Mouse (Mus musculus) heart, embryonic 10.5 days (tissue): ENCODE measurements around the gene Kcnj12. TPM values are rescaled to one million over a fixed set of nuclear protein-coding genes. Genes with fewer than 3 reads are reported as not detected.
A peak's percentile ranks its signal among the peaks of the same experiment; 100 is the strongest.

Experiments used
- DNase-seq: peaks from one replicate; pipeline ENCODE4 v3.0.0-alpha.2; 2017; ENCODE audit warnings: low spot score
- H3K27ac ChIP-seq: fragments of 300-500 bp; sonication (generic); 2 replicates; pipeline ENCODE4 v1.5.1; 2016; ENCODE audit warnings: mild to moderate bottlenecking
- H3K27me3 ChIP-seq: fragments of 300-500 bp; sonication (generic); 2 replicates; pipeline ENCODE4 v1.6.1; 2016; ENCODE audit warnings: mild to moderate bottlenecking; ENCODE audit not compliant: poor library complexity, insufficient read depth, severe bottlenecking
- H3K36me3 ChIP-seq: fragments of 300-500 bp; sonication (generic); 2 replicates; pipeline ENCODE4 v1.6.1; 2016; ENCODE audit warnings: mild to moderate bottlenecking, moderate library complexity
- H3K4me1 ChIP-seq: fragments of 300-500 bp; sonication (generic); 2 replicates; pipeline ENCODE4 v1.6.1; 2016; ENCODE audit warnings: mild to moderate bottlenecking
- H3K4me3 ChIP-seq: fragments of 300-500 bp; sonication (generic); 2 replicates; pipeline ENCODE4 v1.5.1; 2016; ENCODE audit warnings: mild to moderate bottlenecking, moderate library complexity
- H3K9me3 ChIP-seq: fragments of 300-500 bp; sonication (generic); 2 replicates; pipeline ENCODE4 v1.6.1; 2016; ENCODE audit warnings: mild to moderate bottlenecking, moderate library complexity
- WGBS: fragments of 180-500 bp; shearing (Covaris S2); methylation state at CpG from one replicate; pipeline ENCODE4 v1.1.7; 2016; 5-methylcytosine and 5-hydroxymethylcytosine counted together
- polyA plus RNA-seq: library from polyadenylated mRNA; unstranded; fragments of >200 nt; fragmentation: Nextera tagmentation; extraction: Ambion mirVana; gene quantifications from 2 replicates; pipeline ENCODE4 v1.2.1, GENCODE M21; 2016

The Kcnj12 gene
- polyA plus RNA-seq, 1 experiment from 2014 or later = 1.7 TPM

DNA sequence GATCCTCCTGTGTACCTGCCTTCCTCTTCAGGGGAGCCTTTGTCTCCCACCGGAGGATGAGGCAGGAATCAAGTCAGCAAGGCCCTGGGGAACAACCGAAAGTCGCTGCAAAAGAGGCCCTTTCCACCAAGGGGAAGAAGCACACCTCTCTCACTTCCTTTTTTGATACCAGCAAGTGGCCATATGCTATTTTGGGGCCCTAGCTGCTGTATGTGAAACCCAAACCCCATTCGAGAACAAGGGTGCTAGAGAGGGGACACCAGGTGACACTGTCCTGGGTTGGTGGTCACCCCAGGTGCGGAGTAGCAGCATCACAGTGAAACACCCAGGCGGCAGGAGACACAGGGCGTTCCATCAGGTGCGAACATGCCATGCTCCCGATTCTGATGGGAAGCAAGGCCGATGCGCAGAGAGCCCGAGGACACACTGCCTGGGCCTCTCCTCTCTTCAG is 86.6 kb downstream of the Kcnj12 start:
- WGBS = 77% methylated on average over 12 of the region's 12 CpGs
- 0 out of 2 replicates have a peak, but pooled peaks cover 3% of the 10 kb centered on the region for H3K4me1 ChIP-seq
- peaks cover 22% of the 10 kb centered on the region for H3K27me3 ChIP-seq
- DNase-seq = peak; percentile 70
- no peaks in the 10 kb centered on the region for H3K36me3 ChIP-seq
- H3K4me3 ChIP-seq = no peak overlapping the region
- no peaks in the 10 kb centered on the region for H3K9me3 ChIP-seq
- H3K27ac ChIP-seq = no peak overlapping the region

DNA sequence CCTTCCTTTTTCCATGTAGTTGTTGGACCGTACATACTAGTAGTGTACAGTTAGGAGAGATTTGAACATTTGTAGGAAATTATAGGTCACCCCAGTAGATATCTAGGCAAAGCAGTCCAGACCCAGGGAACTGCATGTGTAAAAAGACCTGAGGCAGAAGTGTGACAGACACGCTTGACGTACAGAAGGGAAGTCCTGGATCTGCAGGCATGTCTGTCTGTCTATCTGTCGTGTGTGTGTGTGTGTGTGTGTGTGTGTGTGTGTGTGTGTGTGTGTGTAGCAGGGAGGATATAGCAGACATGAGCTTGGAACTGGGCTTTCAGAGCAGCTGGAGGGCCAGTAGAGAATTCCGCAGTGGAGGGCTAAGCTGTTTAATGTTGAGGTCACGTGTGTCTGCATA is 87.3 kb downstream of the Kcnj12 start:
- H3K9me3 ChIP-seq = no peaks in the 10 kb centered on the region
- H3K4me3 ChIP-seq = no peak overlapping the region
- no peak overlapping the region for H3K27ac ChIP-seq
- H3K27me3 ChIP-seq = peaks cover 20% of the 10 kb centered on the region
- WGBS = 75% methylated on average over 6 of the region's 6 CpGs
- DNase-seq = no peak
- H3K36me3 ChIP-seq = no peaks in the 10 kb centered on the region
- H3K4me1 ChIP-seq = 0 out of 2 replicates have a peak, but pooled peaks cover 3% of the 10 kb centered on the region

GRCm38 (mm10) chr11:61110113-61110512 is 87.7 kb downstream of the Kcnj12 start:
- 0 out of 2 replicates have a peak, but pooled peaks cover 3% of the 10 kb centered on the region for H3K4me1 ChIP-seq
- WGBS = 73% methylated on average over 10 of the region's 10 CpGs
- DNase-seq = peak; percentile 66
- no peak overlapping the region for H3K4me3 ChIP-seq
- no peaks in the 10 kb centered on the region for H3K36me3 ChIP-seq
- peaks cover 16% of the 10 kb centered on the region for H3K27me3 ChIP-seq
- H3K27ac ChIP-seq = no peak overlapping the region
- H3K9me3 ChIP-seq = no peaks in the 10 kb centered on the region

GRCm38 (mm10) chr11:61110928-61111327 is 88.6 kb downstream of the Kcnj12 start:
- DNase-seq = peak; percentile 65

DNA sequence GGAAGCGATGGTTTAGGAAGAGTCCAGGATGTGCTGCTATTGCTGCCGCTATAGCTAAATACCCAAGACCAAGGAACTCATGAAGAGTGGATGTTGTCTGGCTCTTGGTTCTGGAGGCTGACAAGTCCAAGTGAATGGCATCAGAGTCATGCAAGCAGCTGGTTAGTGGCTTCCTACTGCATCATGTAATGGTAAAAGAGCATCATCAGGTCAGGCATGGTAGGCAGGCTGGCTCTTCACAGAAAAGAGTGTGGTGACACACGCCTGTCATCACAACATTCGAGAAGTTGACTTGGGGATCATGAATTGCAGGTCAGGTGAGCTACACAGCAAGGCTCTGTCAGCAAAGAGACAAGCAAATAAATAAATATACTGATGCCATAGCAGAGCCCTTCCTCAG is 89.1 kb downstream of the Kcnj12 start:
- H3K27ac ChIP-seq = no peak overlapping the region
- H3K4me1 ChIP-seq = 0 out of 2 replicates have a peak, but pooled peaks cover 11% of the 10 kb centered on the region
- H3K4me3 ChIP-seq = no peak overlapping the region
- DNase-seq = peak; percentile 53
- peaks cover 12% of the 10 kb centered on the region for H3K27me3 ChIP-seq
- no peaks in the 10 kb centered on the region for H3K9me3 ChIP-seq
- H3K36me3 ChIP-seq = no peaks in the 10 kb centered on the region
- WGBS = 87% methylated on average over 4 of the region's 4 CpGs

More at GRCm38 (mm10) chr11:61110928-61111327, 88.6 kb downstream of the Kcnj12 start:
- H3K27ac ChIP-seq = no peak overlapping the region
- 0 out of 2 replicates have a peak, but pooled peaks cover 6% of the 10 kb centered on the region for H3K4me1 ChIP-seq
- no peaks in the 10 kb centered on the region for H3K36me3 ChIP-seq
- H3K27me3 ChIP-seq = peaks cover 12% of the 10 kb centered on the region
- H3K4me3 ChIP-seq = no peak overlapping the region
- 52% methylated on average over 1 of the region's 1 CpGs for WGBS
- no peaks in the 10 kb centered on the region for H3K9me3 ChIP-seq

DNA sequence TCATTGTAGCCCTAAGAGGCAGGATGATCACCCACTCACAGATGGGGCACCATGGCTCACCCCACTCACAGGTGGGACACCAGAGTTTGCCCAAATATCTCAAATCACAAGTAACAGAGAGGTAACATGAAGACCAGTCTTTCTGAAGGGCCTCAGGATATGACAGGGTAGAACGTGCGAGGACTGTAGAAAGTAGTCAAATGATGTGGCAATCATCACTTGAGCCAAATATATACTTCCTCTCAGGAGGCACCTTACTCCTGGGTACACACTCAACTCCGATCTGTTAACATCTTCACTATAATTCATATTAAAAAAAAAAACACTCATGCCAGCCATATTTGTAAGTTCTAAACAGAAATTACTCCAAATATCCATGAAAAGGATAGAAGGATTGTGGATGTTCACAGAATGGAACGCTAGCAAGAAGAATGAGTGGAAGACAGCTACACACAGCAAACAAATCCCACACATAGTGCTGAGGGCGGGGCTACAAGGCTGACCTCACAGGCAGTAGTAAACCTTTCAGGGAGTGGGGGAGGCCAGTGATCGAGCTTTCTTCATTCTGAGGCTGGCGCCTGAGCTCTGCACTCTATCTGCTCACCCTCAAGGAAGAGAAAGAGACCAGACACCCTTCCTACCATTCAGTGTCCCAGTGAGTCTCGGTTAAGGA is 90.1 kb downstream of the Kcnj12 start:
- WGBS = 78% methylated on average over 8 of the region's 8 CpGs
- Histone ChIP-seq H3K9me3 (no peaks in the 10 kb centered on the region), H3K27ac (no peak overlapping the region), H3K4me3 (no peak overlapping the region), H3K27me3 (peaks cover 12% of the 10 kb centered on the region; the same call in 1 of the 2 replicates), H3K4me1 (0 out of 2 replicates have a peak, but pooled peaks cover 12% of the 10 kb centered on the region), H3K36me3 (no peaks in the 10 kb centered on the region)
- peak; percentile 58 for DNase-seq

- no peaks in the 10 kb centered on the region for H3K36me3 ChIP-seq
- no peak overlapping the region for H3K4me3 ChIP-seq
- no peak overlapping the region for H3K27ac ChIP-seq
- H3K4me1 ChIP-seq = 0 out of 2 replicates have a peak, but pooled peaks cover 9% of the 10 kb centered on the region
- WGBS = 56% methylated on average over 8 of the region's 8 CpGs
- DNase-seq = peak; percentile 73
- 0 out of 2 replicates have a peak, but pooled peaks cover 2% of the 10 kb centered on the region for H3K9me3 ChIP-seq
- peaks cover 12% of the 10 kb centered on the region; the same call in 1 of the 2 replicates for H3K27me3 ChIP-seq
Measured at GRCm38 (mm10) chr11:61116226-61116625, 93.9 kb downstream of the Kcnj12 start.

GRCm38 (mm10) chr11:61119996-61120583 is 97.7 kb downstream of the Kcnj12 start:
- no peaks in the 10 kb centered on the region for H3K27me3 ChIP-seq
- DNase-seq = no peak
- 0 out of 2 replicates have a peak, but pooled peaks cover 9% of the 10 kb centered on the region for H3K4me1 ChIP-seq
- WGBS = 76% methylated on average over 3 of the region's 3 CpGs
- H3K36me3 ChIP-seq = no peaks in the 10 kb centered on the region
- no peak overlapping the region for H3K4me3 ChIP-seq
- 0 out of 2 replicates have a peak, but pooled peaks cover 2% of the 10 kb centered on the region for H3K9me3 ChIP-seq
- no peak overlapping the region for H3K27ac ChIP-seq

Other genes starting within 250 kb of the Kcnj12 start
- 16.0 and 17.8 TPM in 2 replicates for gene Top3a, start 245.2 kb upstream of the Kcnj12 start, polyA plus RNA-seq
- 6.5 and 6.7 TPM in 2 replicates for gene Smcr8, start 245.0 kb upstream of the Kcnj12 start, polyA plus RNA-seq
- gene Shmt1, start 210.8 kb upstream of the Kcnj12 start, polyA plus RNA-seq = 60.9 and 82.5 TPM in 2 replicates
- gene Dhrs7b, start 191.9 kb upstream of the Kcnj12 start, polyA plus RNA-seq = 36.6 and 40.9 TPM in 2 replicates
- gene Tmem11, start 143.3 kb upstream of the Kcnj12 start, polyA plus RNA-seq = 77.3 and 80.5 TPM in 2 replicates
- 25.5 and 28.6 TPM in 2 replicates for gene Natd1, start 107.8 kb upstream of the Kcnj12 start, polyA plus RNA-seq
- gene Map2k3, start 90.5 kb upstream of the Kcnj12 start, polyA plus RNA-seq = 86.5 and 91.3 TPM in 2 replicates
- 1.1 and 1.2 TPM in 2 replicates for gene Tnfrsf13b, start 104.2 kb downstream of the Kcnj12 start, polyA plus RNA-seq
- 105 and 106 TPM in 2 replicates for gene Usp22, start 152.5 kb downstream of the Kcnj12 start, polyA plus RNA-seq
- not detected in 2 replicates for gene Aldh3a1, start 185.0 kb downstream of the Kcnj12 start, polyA plus RNA-seq
- 26.3 and 29.1 TPM in 2 replicates for gene Aldh3a2, start 244.9 kb downstream of the Kcnj12 start, polyA plus RNA-seq